9 mouse cellular contexts compared by ENCODE assay signal in the genomic region with DNA sequence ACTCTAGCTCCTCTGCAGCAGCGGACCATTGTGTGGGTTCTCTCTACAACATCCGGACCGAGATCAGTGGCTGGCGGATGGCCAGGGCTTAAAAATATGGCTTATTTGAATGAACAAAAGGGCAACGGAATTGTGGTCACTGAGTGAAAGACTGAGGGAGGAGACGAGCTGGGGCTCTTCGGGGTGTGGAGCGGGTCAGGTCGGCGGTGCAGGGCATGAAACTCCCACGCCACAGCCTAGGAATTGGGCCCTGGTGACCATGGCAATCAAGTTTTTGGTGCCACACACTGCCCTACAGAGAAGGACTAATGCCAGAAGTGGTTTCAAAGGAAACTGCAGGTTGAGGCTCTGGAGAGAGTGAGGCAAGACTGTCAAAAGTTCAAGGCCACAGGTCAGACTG. TPM values are rescaled to one million over a fixed set of nuclear protein-coding genes. Genes with fewer than 3 reads are reported as not detected.
DNase-seq lines count a peak whose midpoint lies in the region; ATAC-seq and TF ChIP-seq lines count a peak whose summit lies in the region.
"Had no signal": no experiment of that assay in that cellular context is flagged by ENCODE, and none has a peak within 500 bp of the region (broad histone marks: within the 10 kb centered on the region; RNA-seq: fewer than 3 reads in every experiment).

No protein-coding gene starts in this region.

- ATAC-seq in Patski: peak; percentile 15
- ATAC-seq in forebrain, embryonic 16.5 days: no peak
- ATAC-seq in liver, postnatal 0 days: no peak
- ATAC-seq in stomach, postnatal 0 days (ENCODE audit: low FRiP score, low TSS enrichment): no peak
- no peak for ATAC-seq in erythroid progenitor cell, adult 5-6 weeks (replicated peaks; ENCODE audit: low FRiP score, poor library complexity, severe bottlenecking)
- ATAC-seq in granulocyte monocyte progenitor cell, adult 5-6 weeks (replicated peaks; ENCODE audit: poor library complexity, severe bottlenecking): no peak

- no peak overlapping the region for H3K9ac ChIP-seq in forebrain, embryonic 16.5 days (replicated peaks; ENCODE audit: low read depth, low read length)
- H3K9ac ChIP-seq in liver, postnatal 0 days (replicated peaks): 0 out of 2 replicates have a peak overlapping the region, but pooled peaks have one; percentile 34
- no peak overlapping the region for H3K9ac ChIP-seq in stomach, postnatal 0 days (ENCODE audit: low read length)

- no peak overlapping the region for H3K4me3 ChIP-seq in forebrain, embryonic 16.5 days (replicated peaks; ENCODE audit: low read length)
- H3K4me3 ChIP-seq in liver, postnatal 0 days (ENCODE audit: low read depth, low read length): no peak overlapping the region
- H3K4me3 ChIP-seq in stomach, postnatal 0 days (ENCODE audit: low read depth, low read length): no peak overlapping the region

- peak overlapping the region; percentile 11; the same call in 1 of the 2 replicates for H3K27ac ChIP-seq in forebrain, embryonic 16.5 days (ENCODE audit: low read length)
- peak overlapping the region; percentile 72 for H3K27ac ChIP-seq in liver, postnatal 0 days (ENCODE audit: low read depth)
- H3K27ac ChIP-seq in stomach, postnatal 0 days (replicated peaks): peak overlapping the region; percentile 53; the same call in 1 of the 2 replicates

- peaks cover 27% of the 10 kb centered on the region for H3K4me1 ChIP-seq in forebrain, embryonic 16.5 days (replicated peaks; ENCODE audit: control insufficient read depth, insufficient read depth, low read length)
- peaks cover 35% of the 10 kb centered on the region for H3K4me1 ChIP-seq in liver, postnatal 0 days (ENCODE audit: insufficient read depth)
- H3K4me1 ChIP-seq in stomach, postnatal 0 days (replicated peaks; ENCODE audit: control insufficient read depth, insufficient read depth): 0 out of 2 replicates have a peak, but pooled peaks cover 8% of the 10 kb centered on the region

- DNase-seq in left cerebral cortex, postnatal 10 days (ENCODE audit: extremely low spot score in 1 of 2, low spot score in 2 of 2): peak; percentile 48 to 75
- DNase-seq in left cerebral cortex, postnatal 36 days (ENCODE audit: low spot score in 2 of 2): no peak
- DNase-seq in Patski (ENCODE audit: low read depth, low spot score): peak; percentile 49
- peak; percentile 47 for DNase-seq in liver, postnatal 0 days
- no peak for DNase-seq in stomach, postnatal 0 days (ENCODE audit: low spot score)

- H3K4me2 ChIP-seq in forebrain, embryonic 16.5 days (ENCODE audit: low read length): no peak overlapping the region
- H3K4me2 ChIP-seq in liver, postnatal 0 days (ENCODE audit: low read depth, low read length): peak overlapping the region; percentile 36
- no peak overlapping the region for H3K4me2 ChIP-seq in stomach, postnatal 0 days (replicated peaks; ENCODE audit: low read depth)

- CTCF ChIA-PET in Patski (lab: Charles Lee): interaction anchor here (0.7 to 1.3 kb wide), 6 partner anchors 9 to 29 kb away, joined by 3 to 7 read pairs (median 3); a partner anchor contains a TSS

- H3K27me3 ChIP-seq in Patski: no peaks in the 10 kb centered on the region
- H3K27me3 ChIP-seq in forebrain, embryonic 16.5 days (replicated peaks; ENCODE audit: control insufficient read depth, insufficient read depth, low read length): no peaks in the 10 kb centered on the region
- no peaks in the 10 kb centered on the region for H3K27me3 ChIP-seq in liver, postnatal 0 days (ENCODE audit: insufficient read depth, low read length)
- H3K27me3 ChIP-seq in stomach, postnatal 0 days (ENCODE audit: control insufficient read depth, insufficient read depth, low read length): no peaks in the 10 kb centered on the region

- 12% methylated on average over 11 of the region's 11 CpGs for WGBS in forebrain, embryonic 16.5 days
- 31% methylated on average over 11 of the region's 11 CpGs for WGBS in liver, postnatal 0 days (ENCODE audit: insufficient replicate concordance)
- WGBS in stomach, postnatal 0 days: 46% methylated on average over 11 of the region's 11 CpGs

- in situ Hi-C loops in Patski (cut with MboI; ENCODE audit: low pct_unique_long_range_greater_than_20kb): no loop called here

- no peak for TF ChIP-seq CTCF in Patski (IDR thresholded peaks at IDR 0.05)
- TF ChIP-seq CTCF in liver, postnatal 0 days (IDR thresholded peaks at IDR 0.05; ENCODE audit: low read depth): no peak
- no peak for TF ChIP-seq CTCF in stomach, postnatal 0 days (IDR thresholded peaks at IDR 0.05; ENCODE audit: low read depth)

- H3K36me3 ChIP-seq in forebrain, embryonic 16.5 days (ENCODE audit: control insufficient read depth, insufficient read depth): no peaks in the 10 kb centered on the region
- H3K36me3 ChIP-seq in liver, postnatal 0 days (replicated peaks; ENCODE audit: insufficient read depth, low read length): no peaks in the 10 kb centered on the region
- no peaks in the 10 kb centered on the region for H3K36me3 ChIP-seq in stomach, postnatal 0 days (ENCODE audit: control insufficient read depth, insufficient read depth, low read length)

- H3K9me3 ChIP-seq in forebrain, embryonic 16.5 days (ENCODE audit: control insufficient read depth, low read length): no peaks in the 10 kb centered on the region
- H3K9me3 ChIP-seq in liver, postnatal 0 days (ENCODE audit: low read length): no peaks in the 10 kb centered on the region
- no peaks in the 10 kb centered on the region for H3K9me3 ChIP-seq in stomach, postnatal 0 days (ENCODE audit: control insufficient read depth, low read length)

- POLR2A ChIA-PET in Patski (lab: Charles Lee): no interaction called here

- intact Hi-C loops in left cerebral cortex, postnatal 10 days (cut with DNase I): no loop called here
- intact Hi-C loops in left cerebral cortex, postnatal 36 days (cut with DNase I): no loop called here

- no peak for TF ChIP-seq EP300 in liver, postnatal 0 days (IDR thresholded peaks at IDR 0.05; ENCODE audit: low read depth)
- TF ChIP-seq EP300 in stomach, postnatal 0 days (optimal IDR thresholded peaks at IDR 0.05): no peak

RNA-seq across cellular contexts. Expression of a gene that starts 2.2 kb away (rescaled TPM):
- 10 to 100 TPM; 44.8 to 55.0 TPM for total RNA-seq in left cerebral cortex, postnatal 10 days (2021)
- 10 to 100 TPM; 46.7 to 58.5 TPM for total RNA-seq in left cerebral cortex, postnatal 36 days (2021)
- 154 TPM for polyA plus RNA-seq in Patski (2021)
- polyA plus RNA-seq in forebrain, embryonic 16.5 days (2015; fragmentation: Nextera tagmentation; extraction: Ambion mirVana): 93.8 and 103 TPM in 2 replicates
- polyA plus RNA-seq in liver, postnatal 0 days (2015; fragmentation: Nextera tagmentation; extraction: Ambion mirVana): 57.0 and 57.3 TPM in 2 replicates
- 65.6 and 66.4 TPM in 2 replicates for polyA plus RNA-seq in stomach, postnatal 0 days (2015; fragmentation: Nextera tagmentation; extraction: Ambion mirVana)
- total RNA-seq in erythroid progenitor cell, adult 5-6 weeks (2015; ENCODE audit: low replicate concordance): 1.1 and 6.7 TPM in 2 replicates
- 6.0 and 9.1 TPM in 2 replicates for total RNA-seq in erythroid progenitor cell, adult 5-6 weeks (2017; ENCODE audit: low replicate concordance)
- 21.8 and 26.5 TPM in 2 replicates for total RNA-seq in granulocyte monocyte progenitor cell, adult 5-6 weeks (2014; fragmentation: Nextera tagmentation)
- 46.6 and 51.2 TPM in 2 replicates for total RNA-seq in granulocyte monocyte progenitor cell, adult 5-6 weeks (2017)

RNA-seq across cellular contexts. Expression of a gene that starts 8.3 kb away (rescaled TPM):
- 100 to 1,000 TPM; 154 to 156 TPM for total RNA-seq in left cerebral cortex, postnatal 10 days (2021)
- total RNA-seq in left cerebral cortex, postnatal 36 days (2021): 10 to 100 TPM; 83.6 to 86.1 TPM
- polyA plus RNA-seq in Patski (2021): 24.9 TPM
- polyA plus RNA-seq in forebrain, embryonic 16.5 days (2015; fragmentation: Nextera tagmentation; extraction: Ambion mirVana): 133 and 182 TPM in 2 replicates
- polyA plus RNA-seq in liver, postnatal 0 days (2015; fragmentation: Nextera tagmentation; extraction: Ambion mirVana): 0.52 and 0.59 TPM in 2 replicates
- polyA plus RNA-seq in stomach, postnatal 0 days (2015; fragmentation: Nextera tagmentation; extraction: Ambion mirVana): 9.5 and 9.7 TPM in 2 replicates
- not detected in 2 replicates for total RNA-seq in erythroid progenitor cell, adult 5-6 weeks (2015; ENCODE audit: low replicate concordance)
- total RNA-seq in erythroid progenitor cell, adult 5-6 weeks (2017; ENCODE audit: low replicate concordance): not detected in 2 replicates
- total RNA-seq in granulocyte monocyte progenitor cell, adult 5-6 weeks (2014; fragmentation: Nextera tagmentation): not detected in 2 replicates
- total RNA-seq in granulocyte monocyte progenitor cell, adult 5-6 weeks (2017): not detected in 2 replicates

RNA-seq across cellular contexts. Expression of a gene that starts 32.5 kb away (rescaled TPM):
- total RNA-seq in left cerebral cortex, postnatal 10 days (2021): 100 to 1,000 TPM; 177 TPM
- total RNA-seq in left cerebral cortex, postnatal 36 days (2021): 100 to 1,000 TPM; 197 to 221 TPM
- 97.0 TPM for polyA plus RNA-seq in Patski (2021)
- 89.9 and 100 TPM in 2 replicates for polyA plus RNA-seq in forebrain, embryonic 16.5 days (2015; fragmentation: Nextera tagmentation; extraction: Ambion mirVana)
- 9.8 and 10.1 TPM in 2 replicates for polyA plus RNA-seq in liver, postnatal 0 days (2015; fragmentation: Nextera tagmentation; extraction: Ambion mirVana)
- 32.2 and 35.8 TPM in 2 replicates for polyA plus RNA-seq in stomach, postnatal 0 days (2015; fragmentation: Nextera tagmentation; extraction: Ambion mirVana)
- total RNA-seq in erythroid progenitor cell, adult 5-6 weeks (2015; ENCODE audit: low replicate concordance): 17.6 and 18.0 TPM in 2 replicates
- 9.4 and 14.2 TPM in 2 replicates for total RNA-seq in erythroid progenitor cell, adult 5-6 weeks (2017; ENCODE audit: low replicate concordance)
- 32.6 and 32.7 TPM in 2 replicates for total RNA-seq in granulocyte monocyte progenitor cell, adult 5-6 weeks (2014; fragmentation: Nextera tagmentation)
- 19.5 and 21.2 TPM in 2 replicates for total RNA-seq in granulocyte monocyte progenitor cell, adult 5-6 weeks (2017)

RNA-seq across cellular contexts. Expression of a gene that starts 52.1 kb away (rescaled TPM):
- not detected for total RNA-seq in left cerebral cortex, postnatal 10 days (2021)
- not detected for total RNA-seq in left cerebral cortex, postnatal 36 days (2021)
- not detected for polyA plus RNA-seq in Patski (2021)
- not detected in 2 replicates for polyA plus RNA-seq in forebrain, embryonic 16.5 days (2015; fragmentation: Nextera tagmentation; extraction: Ambion mirVana)
- not detected in 2 replicates for polyA plus RNA-seq in liver, postnatal 0 days (2015; fragmentation: Nextera tagmentation; extraction: Ambion mirVana)
- not detected in 2 replicates for polyA plus RNA-seq in stomach, postnatal 0 days (2015; fragmentation: Nextera tagmentation; extraction: Ambion mirVana)
- total RNA-seq in erythroid progenitor cell, adult 5-6 weeks (2015; ENCODE audit: low replicate concordance): not detected in 2 replicates
- total RNA-seq in erythroid progenitor cell, adult 5-6 weeks (2017; ENCODE audit: low replicate concordance): not detected in 2 replicates
- total RNA-seq in granulocyte monocyte progenitor cell, adult 5-6 weeks (2014; fragmentation: Nextera tagmentation): not detected in 2 replicates
- total RNA-seq in granulocyte monocyte progenitor cell, adult 5-6 weeks (2017): not detected in 2 replicates
- total RNA-seq: left cerebral cortex, postnatal 25 days had no signal

RNA-seq across cellular contexts. Expression of a gene that starts 56.2 kb away (rescaled TPM):
- 100 to 1,000 TPM; 392 to 412 TPM for total RNA-seq in left cerebral cortex, postnatal 10 days (2021)
- 100 to 1,000 TPM; 425 to 455 TPM for total RNA-seq in left cerebral cortex, postnatal 36 days (2021)
- polyA plus RNA-seq in Patski (2021): 559 TPM
- 259 and 260 TPM in 2 replicates for polyA plus RNA-seq in forebrain, embryonic 16.5 days (2015; fragmentation: Nextera tagmentation; extraction: Ambion mirVana)
- 86.7 and 87.0 TPM in 2 replicates for polyA plus RNA-seq in liver, postnatal 0 days (2015; fragmentation: Nextera tagmentation; extraction: Ambion mirVana)
- polyA plus RNA-seq in stomach, postnatal 0 days (2015; fragmentation: Nextera tagmentation; extraction: Ambion mirVana): 130 and 141 TPM in 2 replicates
- 44.4 and 51.5 TPM in 2 replicates for total RNA-seq in erythroid progenitor cell, adult 5-6 weeks (2015; ENCODE audit: low replicate concordance)
- 72.2 and 113 TPM in 2 replicates for total RNA-seq in erythroid progenitor cell, adult 5-6 weeks (2017; ENCODE audit: low replicate concordance)
- 123 and 126 TPM in 2 replicates for total RNA-seq in granulocyte monocyte progenitor cell, adult 5-6 weeks (2014; fragmentation: Nextera tagmentation)
- 156 and 180 TPM in 2 replicates for total RNA-seq in granulocyte monocyte progenitor cell, adult 5-6 weeks (2017)

Comparison
In these comparisons a context has a peak if more than half of its experiments do, and no peak if none do; other contexts are left out.
1. DNase-seq: peak in left cerebral cortex, postnatal 10 days (2 of 2), Patski (single experiment) and liver, postnatal 0 days (single experiment); none in left cerebral cortex, postnatal 36 days (0 of 2) and stomach, postnatal 0 days (single experiment).
2. H3K27ac ChIP-seq: peak in every context shown above with its lines; median percentile 72 in liver, postnatal 0 days; 53 in stomach, postnatal 0 days; 11 in forebrain, embryonic 16.5 days.
3. RNA of a gene that starts 8.3 kb away (total RNA-seq): 154 to 156 TPM in left cerebral cortex, postnatal 10 days and 83.6 to 86.1 TPM in left cerebral cortex, postnatal 36 days; not detected in erythroid progenitor cell, adult 5-6 weeks and not detected in granulocyte monocyte progenitor cell, adult 5-6 weeks; every median in the first group is over 10 times any median in the second.
4. RNA of a gene that starts 32.5 kb away (total RNA-seq): 197 to 221 TPM in left cerebral cortex, postnatal 36 days and 177 TPM in left cerebral cortex, postnatal 10 days; 19.5 to 32.7 TPM in granulocyte monocyte progenitor cell, adult 5-6 weeks and 9.4 to 18.0 TPM in erythroid progenitor cell, adult 5-6 weeks; every median in the first group is over 4 times any median in the second.